20 mouse cellular contexts compared by ENCODE assay signal in genomic region chr2:31031972-31032371, GRCm38 (mm10). TPM values are rescaled to one million over a fixed set of nuclear protein-coding genes. Genes with fewer than 3 reads are reported as not detected.
A peak's percentile ranks its signal among the peaks of the same experiment; 100 is the strongest.
DNase-seq lines count a peak whose midpoint lies in the region; ATAC-seq and TF ChIP-seq lines count a peak whose summit lies in the region.
"Had no signal": no experiment of that assay in that cellular context is flagged by ENCODE, and none has a peak within 500 bp of the region (broad histone marks: within the 10 kb centered on the region; RNA-seq: fewer than 3 reads in every experiment).

No protein-coding gene starts in this region.

- no peak overlapping the region for H3K4me2 ChIP-seq in forebrain, embryonic 16.5 days (ENCODE audit: low read length)
- no peak overlapping the region for H3K4me2 ChIP-seq in forebrain, embryonic 13.5 days
- no peak overlapping the region for H3K4me2 ChIP-seq in kidney, embryonic 16.5 days (replicated peaks; ENCODE audit: low read depth, low read length)
- H3K4me2 ChIP-seq: embryonic facial prominence, embryonic 15.5 days; heart, embryonic 12.5 days; hindbrain, embryonic 14.5 days had no signal

- no peaks in the 10 kb centered on the region for H3K4me1 ChIP-seq in forebrain, embryonic 16.5 days (replicated peaks; ENCODE audit: control insufficient read depth, insufficient read depth, low read length)
- no peaks in the 10 kb centered on the region for H3K4me1 ChIP-seq in forebrain, embryonic 13.5 days
- H3K4me1 ChIP-seq in kidney, adult 2 months (ENCODE audit: control insufficient read depth, insufficient read depth, low read length), result peaks cover 4% of the 10 kb centered on the region; the same call in 1 of the 2 replicates
- H3K4me1 ChIP-seq in kidney, embryonic 16.5 days (ENCODE audit: insufficient read depth, low read length), result no peaks in the 10 kb centered on the region

- peak; percentile 28; the same call in 1 of the 2 replicates for ATAC-seq in forebrain, embryonic 16.5 days
- ATAC-seq in forebrain, embryonic 13.5 days, result no peak
- 0 out of 2 replicates have a peak, but pooled peaks have one; percentile 28 for ATAC-seq in kidney, embryonic 16.5 days (ENCODE audit: low FRiP score, low TSS enrichment)

- WGBS in forebrain, embryonic 16.5 days, result 77% methylated on average over 7 of the region's 7 CpGs
- 85% methylated on average over 7 of the region's 7 CpGs for WGBS in forebrain, embryonic 13.5 days
- WGBS in kidney, adult 2 months, result 62% methylated on average over 7 of the region's 7 CpGs
- WGBS in kidney, embryonic 16.5 days, result 87% methylated on average over 7 of the region's 7 CpGs

- H3K9ac ChIP-seq in forebrain, embryonic 16.5 days (replicated peaks; ENCODE audit: low read depth, low read length), result no peak overlapping the region
- no peak overlapping the region for H3K9ac ChIP-seq in forebrain, embryonic 13.5 days
- H3K9ac ChIP-seq in kidney, embryonic 16.5 days (replicated peaks; ENCODE audit: low read length), result no peak overlapping the region
- H3K9ac ChIP-seq: embryonic facial prominence, embryonic 15.5 days; heart, embryonic 12.5 days; hindbrain, embryonic 14.5 days had no signal

- TF ChIP-seq POLR2A in kidney, adult 2 months (IDR thresholded peaks at IDR 0.05; ENCODE audit: low read depth, low read length), result no peak

- H3K36me3 ChIP-seq in forebrain, embryonic 16.5 days (ENCODE audit: control insufficient read depth, insufficient read depth), result peaks cover 6% of the 10 kb centered on the region; the same call in 1 of the 2 replicates
- peaks cover 59% of the 10 kb centered on the region for H3K36me3 ChIP-seq in forebrain, embryonic 13.5 days (ENCODE audit: poor library complexity, severe bottlenecking)
- no peaks in the 10 kb centered on the region for H3K36me3 ChIP-seq in kidney, adult 2 months (ENCODE audit: control insufficient read depth, insufficient read depth, low read length)
- peaks cover 26% of the 10 kb centered on the region for H3K36me3 ChIP-seq in kidney, embryonic 16.5 days (ENCODE audit: insufficient read depth, low read length)

- H3K27ac ChIP-seq in forebrain, embryonic 16.5 days (ENCODE audit: low read length), result no peak overlapping the region
- no peak overlapping the region for H3K27ac ChIP-seq in forebrain, embryonic 13.5 days
- H3K27ac ChIP-seq in kidney, adult 2 months (ENCODE audit: insufficient read depth, low read depth, low read length), result 0 out of 2 replicates have a peak overlapping the region, but pooled peaks have one; percentile 26
- peak overlapping the region; percentile 26; the same call in 1 of the 2 replicates for H3K27ac ChIP-seq in kidney, embryonic 16.5 days (ENCODE audit: low read length)
- H3K27ac ChIP-seq: embryonic facial prominence, embryonic 15.5 days; heart, adult 2 months; hindbrain, embryonic 10.5 days; hindbrain, embryonic 14.5 days had no signal

- H3K27me3 ChIP-seq in forebrain, embryonic 16.5 days (replicated peaks; ENCODE audit: control insufficient read depth, insufficient read depth, low read length), result no peaks in the 10 kb centered on the region
- no peaks in the 10 kb centered on the region for H3K27me3 ChIP-seq in forebrain, embryonic 13.5 days
- no peaks in the 10 kb centered on the region for H3K27me3 ChIP-seq in kidney, adult 2 months (replicated peaks; ENCODE audit: control insufficient read depth, insufficient read depth, low read length)
- H3K27me3 ChIP-seq in kidney, embryonic 16.5 days (ENCODE audit: insufficient read depth, low read length), result no peaks in the 10 kb centered on the region
- H3K27me3 ChIP-seq: embryonic facial prominence, embryonic 15.5 days; heart, embryonic 12.5 days had no signal

- TF ChIP-seq CTCF in kidney, adult 2 months (conservative IDR thresholded peaks at IDR 0.05; ENCODE audit: insufficient read depth, insufficient read length, low read depth, low read length), result no peak

- peak; percentile 55 for DNase-seq in kidney, adult 2 months
- no peak for DNase-seq in kidney, postnatal 4 days
- no peak for DNase-seq in adrenal gland, postnatal 10 days
- DNase-seq in spleen, postnatal 14 days (ENCODE audit: low spot score in 2 of 2), result no peak
- DNase-seq: adrenal gland, adult 2 months; adrenal gland, postnatal 36 days; cerebellum, adult 11 months; cerebellum, adult 8-10 months; cerebellum, postnatal 14 days; embryo, embryonic 11 days; gastrocnemius, postnatal 10 days; heart, adult 2 months had no signal

- no peak overlapping the region for H3K4me3 ChIP-seq in forebrain, embryonic 16.5 days (replicated peaks; ENCODE audit: low read length)
- no peak overlapping the region for H3K4me3 ChIP-seq in forebrain, embryonic 13.5 days
- no peak overlapping the region for H3K4me3 ChIP-seq in kidney, adult 2 months (ENCODE audit: insufficient read depth, low read depth, low read length)
- H3K4me3 ChIP-seq in kidney, embryonic 16.5 days (ENCODE audit: low read length), result no peak overlapping the region
- H3K4me3 ChIP-seq: embryonic facial prominence, embryonic 15.5 days; erythroblast, embryonic 14.5 days; heart, adult 2 months; heart, embryonic 12.5 days; hindbrain, embryonic 10.5 days had no signal

- H3K9me3 ChIP-seq in forebrain, embryonic 16.5 days (ENCODE audit: control insufficient read depth, low read length), result no peaks in the 10 kb centered on the region
- H3K9me3 ChIP-seq in forebrain, embryonic 13.5 days (replicated peaks), result no peaks in the 10 kb centered on the region
- no peaks in the 10 kb centered on the region for H3K9me3 ChIP-seq in kidney, embryonic 16.5 days (ENCODE audit: low read length)
- H3K9me3 ChIP-seq: embryonic facial prominence, embryonic 15.5 days; heart, embryonic 12.5 days; hindbrain, embryonic 10.5 days had no signal

RNA-seq across cellular contexts. Expression of gene Usp20, which starts 49.9 kb away (rescaled TPM):
- polyA plus RNA-seq in forebrain, embryonic 16.5 days (2015; fragmentation: Nextera tagmentation; extraction: Ambion mirVana), result 37.6 and 48.8 TPM in 2 replicates
- polyA plus RNA-seq in forebrain, embryonic 13.5 days (2015; fragmentation: Nextera tagmentation; extraction: Ambion mirVana), result 34.6 and 35.2 TPM in 2 replicates
- 40.0 and 43.9 TPM in 2 replicates for polyA plus RNA-seq in kidney, adult 2 months (2012; rRNA removed)
- 22.6 and 26.3 TPM in 2 replicates for polyA plus RNA-seq in kidney, embryonic 16.5 days (2015; fragmentation: Nextera tagmentation; extraction: Ambion mirVana)
- 10 to 100 TPM; 17.6 to 22.5 TPM for total RNA-seq in adrenal gland, postnatal 10 days (2021)

RNA-seq across cellular contexts. Expression of gene BC005624, which starts 50.0 kb away (rescaled TPM):
- 83.9 and 93.5 TPM in 2 replicates for polyA plus RNA-seq in forebrain, embryonic 16.5 days (2015; fragmentation: Nextera tagmentation; extraction: Ambion mirVana)
- polyA plus RNA-seq in forebrain, embryonic 13.5 days (2015; fragmentation: Nextera tagmentation; extraction: Ambion mirVana), result 75.7 and 81.0 TPM in 2 replicates
- polyA plus RNA-seq in kidney, adult 2 months (2012; rRNA removed), result 21.6 and 27.3 TPM in 2 replicates
- polyA plus RNA-seq in kidney, embryonic 16.5 days (2015; fragmentation: Nextera tagmentation; extraction: Ambion mirVana), result 63.0 and 64.0 TPM in 2 replicates
- 10 to 100 TPM; 26.4 to 30.1 TPM for total RNA-seq in adrenal gland, postnatal 10 days (2021)

Comparison
In these comparisons a context has a peak if more than half of its experiments do, and no peak if none do; other contexts are left out.
1. H3K27ac ChIP-seq: peak in kidney, adult 2 months (single experiment) and kidney, embryonic 16.5 days (single experiment); none in forebrain, embryonic 16.5 days (single experiment) and forebrain, embryonic 13.5 days (single experiment).